Mouse (Mus musculus) thymus, adult 2 months (tissue): ENCODE measurements at regions not wholly inside any gene's neighbourhood (a gene's known extent, or its start where the extent isn't known, plus 50 kb on each side); places are given as distances from the start of the nearest gene placed in this dataset.

Source experiments
- DNase-seq: peaks from one replicate; pipeline ENCODE4 v3.0.0; 2021
- H3K27ac ChIP-seq: fragments of 200-500 bp; 2 replicates; pipeline ENCODE4 v1.5.1; 2012; ENCODE audit warnings: low read length, control low read depth; ENCODE audit not compliant: control insufficient read depth, insufficient read depth
- H3K27me3 ChIP-seq: fragments of 200-500 bp; 2 replicates; pipeline ENCODE4 v1.6.1; 2012; ENCODE audit warnings: mild to moderate bottlenecking, low read length, moderate library complexity, mixed read lengths; ENCODE audit not compliant: control insufficient read depth, insufficient read depth
- H3K36me3 ChIP-seq: fragments of 200-500 bp; 2 replicates; pipeline ENCODE4 v1.6.1; 2012; ENCODE audit warnings: mild to moderate bottlenecking, low read length, moderate library complexity; ENCODE audit not compliant: control insufficient read depth, insufficient read depth
- H3K4me1 ChIP-seq: fragments of 200-500 bp; replicated peaks from 2 replicates; pipeline ENCODE4 v1.6.1; 2012; ENCODE audit warnings: low read length; ENCODE audit not compliant: control insufficient read depth, insufficient read depth
- H3K4me3 ChIP-seq: fragments of 200-500 bp; 2 replicates; pipeline ENCODE4 v1.5.1; 2012; ENCODE audit warnings: mild to moderate bottlenecking, low read length, control low read depth, moderate library complexity; ENCODE audit not compliant: control insufficient read depth, insufficient read depth
- CTCF ChIP-seq: fragments of 200-500 bp; IDR thresholded peaks from 2 replicates; pipeline ENCODE4 v1.5.1; 2012; ENCODE audit warnings: mild to moderate bottlenecking, control low read depth, low read length, moderate library complexity, borderline replicate concordance; ENCODE audit not compliant: control insufficient read depth, poor library complexity, insufficient read depth; ENCODE audit errors: extremely low read depth
- POLR2A ChIP-seq: fragments of 200-500 bp; IDR thresholded peaks from 2 replicates; pipeline ENCODE4 v1.6.1; 2012; ENCODE audit warnings: mild to moderate bottlenecking, low read length, control low read depth, moderate library complexity; ENCODE audit not compliant: control insufficient read depth, poor library complexity, insufficient read depth; ENCODE audit errors: extremely low read depth
- WGBS: fragments of 180-500 bp; shearing (Covaris S2); methylation state at CpG from one replicate; pipeline ENCODE4 v1.1.7; 2018; 5-methylcytosine and 5-hydroxymethylcytosine counted together

DNA sequence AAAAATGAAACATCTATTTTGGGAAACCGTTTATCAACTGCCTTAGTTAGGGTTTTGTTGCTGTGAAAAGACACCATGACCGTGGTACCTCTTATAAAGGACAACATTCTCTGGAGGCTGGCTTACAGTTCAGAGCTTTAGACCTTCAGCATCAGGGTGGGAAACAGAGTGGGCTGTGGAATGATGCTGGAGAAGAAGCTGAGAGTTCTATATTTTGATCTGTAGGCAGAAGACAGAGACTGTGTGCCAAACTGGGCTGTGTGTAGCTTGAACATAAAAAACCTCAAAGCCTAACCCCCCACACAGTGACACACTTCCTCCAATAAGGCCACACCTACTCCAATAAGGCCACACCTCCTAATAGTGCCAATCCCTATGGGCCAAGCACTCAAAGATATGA lies 158.8 kb downstream of the Npr3 start:
- 94% methylated on average over 2 of the region's 2 CpGs for WGBS
- H3K36me3 ChIP-seq: no peaks in the 10 kb centered on the region
- no peak overlapping the region for H3K4me3 ChIP-seq
- DNase-seq: no peak
- no peak for TF ChIP-seq POLR2A
- TF ChIP-seq CTCF: no peak
- no peaks in the 10 kb centered on the region for H3K27me3 ChIP-seq
- H3K4me1 ChIP-seq: no peaks in the 10 kb centered on the region
- no peak overlapping the region for H3K27ac ChIP-seq

- Histone ChIP-seq H3K4me1 (no peaks in the 10 kb centered on the region), H3K4me3 (no peak overlapping the region), H3K36me3 (no peaks in the 10 kb centered on the region), H3K27me3 (no peaks in the 10 kb centered on the region), H3K27ac (no peak overlapping the region)
- WGBS: 100% methylated on average over 1 of the region's 1 CpGs
- no peak for TF ChIP-seq POLR2A
- TF ChIP-seq CTCF: no peak
- DNase-seq: no peak
These were observed 160.3 kb downstream of the Npr3 start for GRCm38 (mm10) chr15:11746754-11747153.

DNA sequence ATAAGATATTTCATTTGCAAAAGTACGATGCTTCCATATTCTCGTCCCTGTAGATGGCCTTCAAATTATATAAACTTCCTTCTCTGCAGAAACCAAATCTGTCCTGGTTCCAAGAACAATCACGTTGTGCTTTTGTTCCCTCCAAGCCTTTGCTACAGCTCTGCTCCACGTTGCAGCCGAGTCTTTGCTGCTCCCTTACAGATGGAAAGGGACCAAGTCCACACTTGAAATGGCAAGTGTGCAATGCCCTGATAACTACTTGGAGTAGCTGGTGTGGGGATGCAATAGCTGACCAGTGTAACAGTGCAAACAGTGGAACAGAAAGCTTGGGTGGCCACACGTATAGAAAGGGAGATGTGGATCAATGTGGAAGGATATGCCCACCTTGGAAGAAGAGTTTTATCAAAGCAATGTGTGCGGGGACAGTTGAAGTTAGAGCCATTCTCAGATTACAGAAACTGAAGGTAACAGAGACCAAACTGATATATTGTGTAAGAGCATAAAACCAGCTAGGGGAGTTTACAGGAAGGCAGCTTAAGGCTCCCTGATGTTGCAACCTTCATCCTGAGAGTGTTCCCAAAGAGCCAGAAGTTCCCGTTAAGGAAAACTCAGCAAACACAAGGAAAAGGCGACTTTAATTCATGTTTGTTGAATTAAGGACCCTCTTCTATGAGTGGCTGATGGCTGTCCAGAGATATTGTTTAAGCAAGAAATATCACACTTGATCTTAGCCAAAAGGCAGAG lies 161.3 kb downstream of the Npr3 start:
- no peaks in the 10 kb centered on the region for H3K36me3 ChIP-seq
- 86% methylated on average over 9 of the region's 9 CpGs for WGBS
- DNase-seq: no peak
- no peaks in the 10 kb centered on the region for H3K27me3 ChIP-seq
- no peak overlapping the region for H3K27ac ChIP-seq
- no peak overlapping the region for H3K4me3 ChIP-seq
- TF ChIP-seq POLR2A: no peak
- no peak for TF ChIP-seq CTCF
- no peaks in the 10 kb centered on the region for H3K4me1 ChIP-seq

DNA sequence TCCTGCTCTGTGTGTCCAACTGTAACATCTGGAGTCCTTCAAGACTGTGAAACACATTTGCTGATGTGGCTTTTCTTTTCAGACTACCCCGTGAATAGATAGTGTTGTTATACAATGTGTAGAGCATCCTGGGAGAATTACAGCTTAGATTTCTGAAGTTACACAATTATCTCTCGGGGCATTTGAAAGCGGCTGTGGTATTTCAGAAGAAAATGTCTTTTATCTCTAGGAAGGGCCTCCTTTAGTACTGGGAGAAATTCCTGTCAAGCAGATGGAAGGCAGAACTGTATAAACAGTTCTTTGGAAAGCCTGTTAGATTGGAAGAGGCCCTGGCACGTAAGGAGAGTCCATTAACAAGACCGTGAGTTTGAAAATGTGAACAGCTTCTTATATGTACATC lies 162.2 kb downstream of the Npr3 start:
- Histone ChIP-seq H3K4me3 (no peak overlapping the region), H3K27me3 (no peaks in the 10 kb centered on the region), H3K27ac (no peak overlapping the region), H3K4me1 (no peaks in the 10 kb centered on the region), H3K36me3 (no peaks in the 10 kb centered on the region)
- no peak for DNase-seq
- TF ChIP-seq POLR2A (no peak), CTCF (no peak)
- 86% methylated on average over 5 of the region's 5 CpGs for WGBS

- no peaks in the 10 kb centered on the region for H3K27me3 ChIP-seq
- no peak for TF ChIP-seq CTCF
- TF ChIP-seq POLR2A: no peak
- no peak overlapping the region for H3K27ac ChIP-seq
- H3K4me1 ChIP-seq: no peaks in the 10 kb centered on the region
- no peak for DNase-seq
- H3K36me3 ChIP-seq: no peaks in the 10 kb centered on the region
- 91% methylated on average over 2 of the region's 2 CpGs for WGBS
- no peak overlapping the region for H3K4me3 ChIP-seq
These were observed 162.8 kb downstream of the Npr3 start for GRCm38 (mm10) chr15:11744296-11744695.

DNA sequence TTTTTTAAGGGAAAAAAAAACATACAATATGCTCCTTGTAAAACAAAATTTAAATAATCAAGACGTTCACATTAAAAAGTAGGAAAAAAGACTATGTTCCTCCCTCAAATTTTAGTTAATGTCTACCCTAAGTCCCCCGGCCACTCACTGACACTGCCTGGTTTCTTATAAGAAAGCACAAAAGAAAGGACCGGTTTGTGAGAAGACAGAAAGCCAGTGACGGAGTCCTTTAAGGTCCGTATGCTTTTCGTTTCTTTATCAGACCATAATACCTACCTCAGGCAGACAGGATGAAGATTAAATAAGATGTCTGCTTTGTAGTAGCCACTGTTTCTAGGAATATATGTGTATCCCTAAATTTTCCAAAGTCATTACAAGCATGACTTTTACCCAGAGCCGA lies 164.3 kb downstream of the Npr3 start:
- DNase-seq: no peak
- Histone ChIP-seq H3K27me3 (no peaks in the 10 kb centered on the region), H3K36me3 (no peaks in the 10 kb centered on the region), H3K4me1 (no peaks in the 10 kb centered on the region), H3K4me3 (no peak overlapping the region), H3K27ac (no peak overlapping the region)
- TF ChIP-seq CTCF: no peak
- TF ChIP-seq POLR2A: no peak
- 91% methylated on average over 7 of the region's 7 CpGs for WGBS

DNA sequence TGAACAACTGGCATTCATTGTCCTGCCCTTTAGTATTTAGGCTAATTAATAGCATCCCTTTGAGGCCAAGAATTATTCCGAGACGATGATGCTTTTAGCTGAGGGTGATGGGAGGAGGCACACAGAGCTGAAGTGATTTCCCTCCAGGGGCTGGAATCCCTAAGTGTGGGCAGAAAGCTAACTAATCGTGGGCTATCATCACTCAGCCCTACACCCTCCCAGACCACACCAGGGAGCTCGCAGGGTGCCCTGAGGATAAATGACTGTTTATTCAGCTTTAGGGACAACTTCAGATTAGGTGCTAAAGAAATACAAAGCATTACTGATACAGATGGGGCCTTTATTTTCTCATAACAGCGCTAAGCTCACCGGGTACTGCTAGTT lies 164.7 kb downstream of the Npr3 start:
- no peak for DNase-seq
- 78% methylated on average over 6 of the region's 6 CpGs for WGBS
- no peaks in the 10 kb centered on the region for H3K4me1 ChIP-seq
- no peaks in the 10 kb centered on the region for H3K27me3 ChIP-seq
- H3K36me3 ChIP-seq: no peaks in the 10 kb centered on the region
- no peak for TF ChIP-seq POLR2A
- TF ChIP-seq CTCF: no peak
- H3K4me3 ChIP-seq: no peak overlapping the region
- H3K27ac ChIP-seq: no peak overlapping the region
